Mouse (Mus musculus) liver, embryonic 14.5 days (tissue): ENCODE data around the gene Polr2e.

Experiments
- CTCF ChIP-seq: IDR thresholded peaks from 2 replicates; pipeline ENCODE4 v1.5.1; 2016; ENCODE audit warnings: antibody characterized with exemption, low read depth, control low read depth
- EP300 ChIP-seq: IDR thresholded peaks from 2 replicates; pipeline ENCODE4 v1.6.1; 2016; ENCODE audit warnings: antibody characterized with exemption, low read depth

GRCm38 (mm10) chr10:80027681-80028520, 11.7 kb downstream of the Polr2e start:
- TF ChIP-seq CTCF (no peak), EP300 (no peak)
